Mouse (Mus musculus): ENCODE results near the gene Tcl1b2.
"Not testable (repeated sequence)": the region's sequence is repeated elsewhere in the genome, so short reads cannot be mapped to it uniquely, and the experiment has no call there.

Gene Tcl1b2

GRCm38 (mm10) chr12:105173366-105173765 lies 27.6 kb downstream of the Tcl1b2 start:
- no peak for DNase-seq (ENCODE audit: low read depth, low spot score)

- not testable (repeated sequence) for DNase-seq (ENCODE audit: low read depth, low spot score)
Observed at GRCm38 (mm10) chr12:105174318-105174717, 28.5 kb downstream of the Tcl1b2 start.

GRCm38 (mm10) chr12:105176044-105176443 lies 30.2 kb downstream of the Tcl1b2 start, which contains the start of gene Tcl1b5:
Gene Tcl1b5 (plus strand): TSS chr12:105176344.
- not testable (repeated sequence) for DNase-seq (ENCODE audit: low read depth, low spot score)

- not testable (repeated sequence) for DNase-seq (ENCODE audit: low read depth, low spot score)
Observed at GRCm38 (mm10) chr12:105181040-105181644, 35.3 kb downstream of the Tcl1b2 start.

GRCm38 (mm10) chr12:105188980-105189379 lies 43.2 kb downstream of the Tcl1b2 start:
- DNase-seq (ENCODE audit: low read depth, low spot score), result not testable (repeated sequence)

- DNase-seq (ENCODE audit: low read depth, low spot score), result not testable (repeated sequence)
Observed at GRCm38 (mm10) chr12:105190743-105191142, 44.9 kb downstream of the Tcl1b2 start, which contains the start of gene Tcl1b3. Gene Tcl1b3 (plus strand): TSS chr12:105191043.

DNA sequence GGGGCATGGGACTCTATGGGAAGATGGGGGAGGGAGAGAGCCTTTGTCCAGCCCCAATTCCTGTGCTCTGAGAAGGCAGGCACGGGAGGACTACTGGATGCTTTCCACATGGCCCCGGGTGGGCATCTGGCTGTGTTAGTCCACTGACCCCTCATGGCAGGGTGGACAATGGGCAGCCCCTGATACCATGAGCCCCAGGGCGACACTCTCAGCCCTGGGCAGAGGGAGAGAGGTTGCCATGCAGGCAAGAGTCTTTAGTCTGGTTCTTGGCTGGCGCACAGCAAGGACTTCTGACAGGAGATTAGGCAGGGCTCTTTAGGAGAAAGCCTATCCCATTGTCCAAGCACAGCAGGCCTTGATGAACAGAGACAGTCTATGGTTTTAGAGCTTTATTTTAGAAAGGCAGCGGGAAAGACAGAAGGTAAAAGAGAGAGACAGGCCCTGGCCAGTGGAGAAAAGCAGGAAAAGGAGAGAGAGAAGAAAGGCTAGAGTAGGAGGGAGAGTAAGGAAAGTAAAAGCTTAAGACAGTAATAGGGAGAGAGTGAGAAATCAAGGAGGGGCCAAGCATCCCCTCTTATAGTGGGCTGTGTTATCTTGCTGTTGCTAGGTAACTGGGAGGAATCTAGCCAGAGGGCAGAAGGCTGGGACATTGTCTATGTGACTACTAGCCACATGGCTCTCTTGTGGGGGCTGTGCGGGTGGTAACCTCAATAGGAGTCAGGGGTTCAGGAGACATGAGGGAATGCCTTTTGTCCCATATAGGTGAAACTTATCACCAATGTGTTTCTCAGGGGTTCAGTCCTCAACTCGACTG lies 54.1 kb downstream of the Tcl1b2 start:
- DNase-seq (ENCODE audit: low read depth, low spot score), result not testable (repeated sequence)

- DNase-seq (ENCODE audit: low read depth, low spot score), result not testable (repeated sequence)
Observed at GRCm38 (mm10) chr12:105201657-105202056, 55.8 kb downstream of the Tcl1b2 start, which contains the start of gene Tcl1b4. Gene Tcl1b4 (plus strand): TSS chr12:105201957.

Data from CD4-positive helper T cell, adult 2 months (primary cell).